Mouse (Mus musculus) C2C12 (cell line): ENCODE results near the gene Stk10.

ENCODE experiments used
- CTCF ChIP-seq: IDR thresholded peaks from one replicate; pipeline ENCODE4 v1.5.1; 2011; ENCODE audit not compliant: control insufficient read depth, insufficient read depth, insufficient read length
- FOSL1 ChIP-seq: IDR thresholded peaks from one replicate; pipeline ENCODE4 v1.8.0; 2011; ENCODE audit warnings: mild to moderate bottlenecking, low read length; ENCODE audit not compliant: poor library complexity, insufficient read depth, severe bottlenecking

DNA sequence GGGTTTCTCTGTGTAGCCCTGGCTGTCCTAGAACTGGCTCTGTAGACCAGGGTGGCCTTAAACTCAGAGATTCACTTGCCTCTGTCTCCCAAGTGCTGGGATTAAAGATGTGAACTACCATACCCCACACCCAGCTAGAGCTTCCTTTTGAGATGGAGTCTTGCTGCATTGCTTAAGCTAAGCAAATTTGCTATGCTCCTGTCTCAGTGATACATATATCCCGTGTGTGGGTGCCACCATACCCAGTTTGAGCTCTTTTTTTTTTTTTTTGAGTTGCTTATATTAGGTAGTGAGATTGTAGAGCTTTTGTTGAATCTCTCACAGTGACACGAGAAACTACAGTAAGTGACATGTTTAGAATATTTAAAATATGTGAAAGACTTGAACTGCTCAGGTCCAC lies 37.8 kb upstream of the Stk10 start:
- no peak for TF ChIP-seq FOSL1
- no peak for TF ChIP-seq CTCF
